Mouse (Mus musculus): ENCODE measurements at regions not wholly inside any gene's neighbourhood (a gene's known extent, or its start where the extent isn't known, plus 50 kb on each side); places are given as distances from the start of the nearest gene placed in this dataset.

- no peak for DNase-seq
- intact Hi-C loops (cut with DNase I) = no loop called here
Measured at GRCm38 (mm10) chr6:67186537-67187274, 51.3 kb upstream of the Serbp1 start.

GRCm38 (mm10) chr6:67184662-67185061 is 53.3 kb upstream of the Serbp1 start:
- intact Hi-C loops (cut with DNase I) = no loop called here
- no peak for DNase-seq

GRCm38 (mm10) chr6:67183481-67184215 is 54.3 kb upstream of the Serbp1 start:
- DNase-seq = no peak
- intact Hi-C loops (cut with DNase I) = no loop called here

- no peak for DNase-seq
- intact Hi-C loops (cut with DNase I) = no loop called here
Measured at GRCm38 (mm10) chr6:67182453-67182852, 55.5 kb upstream of the Serbp1 start.

GRCm38 (mm10) chr6:67181459-67181858 is 56.5 kb upstream of the Serbp1 start:
- intact Hi-C loops (cut with DNase I) = no loop called here
- DNase-seq = no peak

- intact Hi-C loops (cut with DNase I) = loop anchor here (10.0 kb wide), 1 partner anchor 135 kb away; no protein-coding TSS in a partner anchor
- peak; percentile 30 for DNase-seq
Measured at GRCm38 (mm10) chr6:67179416-67179815, 58.6 kb upstream of the Serbp1 start.

- intact Hi-C loops (cut with DNase I) = loop anchor here (10.0 kb wide), 1 partner anchor 136 kb away; no protein-coding TSS in a partner anchor
- no peak for DNase-seq
Measured at GRCm38 (mm10) chr6:67178531-67178930, 59.4 kb upstream of the Serbp1 start.

GRCm38 (mm10) chr6:67178101-67178500 is 59.9 kb upstream of the Serbp1 start:
- DNase-seq = peak; percentile 64
- intact Hi-C loops (cut with DNase I) = loop anchor here (10.0 kb wide), 1 partner anchor 137 kb away; no protein-coding TSS in a partner anchor

GRCm38 (mm10) chr6:67170674-67170946 is 67.4 kb upstream of the Serbp1 start:
- DNase-seq = no peak
- intact Hi-C loops (cut with DNase I) = loop anchor here (10.0 kb wide), 1 partner anchor 144 kb away; no protein-coding TSS in a partner anchor

GRCm38 (mm10) chr6:67169873-67170673 is 67.9 kb upstream of the Serbp1 start:
- peak; percentile 62 for DNase-seq
- intact Hi-C loops (cut with DNase I) = loop anchor here (10.0 kb wide), 1 partner anchor 145 kb away; no protein-coding TSS in a partner anchor

GRCm38 (mm10) chr6:67168803-67169202 is 69.2 kb upstream of the Serbp1 start:
- no peak for DNase-seq
- intact Hi-C loops (cut with DNase I) = no loop called here

GRCm38 (mm10) chr6:67168031-67168777 is 69.8 kb upstream of the Serbp1 start:
- DNase-seq = peak; percentile 39
- intact Hi-C loops (cut with DNase I) = no loop called here

- intact Hi-C loops (cut with DNase I) = no loop called here
- DNase-seq = no peak
Measured at GRCm38 (mm10) chr6:67165091-67165490, 72.9 kb upstream of the Serbp1 start.

GRCm38 (mm10) chr6:67163947-67164346 is 74.0 kb upstream of the Serbp1 start:
- intact Hi-C loops (cut with DNase I) = no loop called here

GRCm38 (mm10) chr6:67162814-67163213 is 75.2 kb upstream of the Serbp1 start:
- intact Hi-C loops (cut with DNase I) = no loop called here
- no peak for DNase-seq

More at GRCm38 (mm10) chr6:67163947-67164346, 74.0 kb upstream of the Serbp1 start:
- no peak for DNase-seq

GRCm38 (mm10) chr6:67161610-67162009 is 76.4 kb upstream of the Serbp1 start:
- no peak for DNase-seq
- intact Hi-C loops (cut with DNase I) = no loop called here

- intact Hi-C loops (cut with DNase I) = no loop called here
- DNase-seq = no peak
Measured at GRCm38 (mm10) chr6:67160564-67160963, 77.4 kb upstream of the Serbp1 start.

GRCm38 (mm10) chr6:67159726-67160523 is 78.1 kb upstream of the Serbp1 start:
- no peak for DNase-seq
- intact Hi-C loops (cut with DNase I) = loop anchor here (5.0 to 10.0 kb wide), 3 partner anchors 123 to 315 kb away; partner anchors contain the start of gene Gadd45a

GRCm38 (mm10) chr6:67159224-67159623 is 78.8 kb upstream of the Serbp1 start:
- no peak for DNase-seq
- intact Hi-C loops (cut with DNase I) = loop anchor here (5.0 to 10.0 kb wide), 3 partner anchors 122 to 314 kb away; partner anchors contain the start of gene Gadd45a

All from left cerebral cortex, postnatal 4 days (tissue).